Mouse (Mus musculus) gastrocnemius, adult 2 months (tissue): ENCODE measurements around the gene Tmem9b. TPM values are rescaled to one million over a fixed set of nuclear protein-coding genes. Genes with fewer than 3 reads are reported as not detected.
A peak's percentile ranks its signal among the peaks of the same experiment; 100 is the strongest.

ENCODE experiments used
- DNase-seq: peaks from one replicate; pipeline ENCODE4 v3.0.0; 2022
- H3K27ac ChIP-seq: fragments of 200-600 bp; 2 replicates; pipeline ENCODE4 v1.8.1; 2022; ENCODE audit warnings: mild to moderate bottlenecking
- H3K4me3 ChIP-seq: fragments of 200-600 bp; 2 replicates; pipeline ENCODE4 v1.8.1; 2022; ENCODE audit warnings: mild to moderate bottlenecking, moderate library complexity
- CTCF ChIP-seq: fragments of 200-600 bp; IDR thresholded peaks from 2 replicates; pipeline ENCODE4 v1.8.1; 2022; ENCODE audit warnings: antibody characterized with exemption, mild to moderate bottlenecking, moderate library complexity
- intact Hi-C: fragments of 180-260 bp; cut with DNase I; formaldehyde crosslinking; loops from one replicate; pipeline ENCODE4 v1.15.1; 2025
- total RNA-seq, 2 experiments: library from RNA; stranded (reverse); gene quantifications; 2 replicates each; pipeline ENCODE4 v1.2.3; 2021

Tmem9b gene
- total RNA-seq, 2 experiments from 2014 or later, result 28.1 to 30.4 TPM

- no peak overlapping the region for H3K4me3 ChIP-seq
- H3K27ac ChIP-seq, result no peak overlapping the region
- no peak for DNase-seq
- no peak for TF ChIP-seq CTCF
- intact Hi-C loops, result no loop called here
Measured at GRCm38 (mm10) chr7:109768699-109769383, 16.2 kb upstream of the Tmem9b start.

GRCm38 (mm10) chr7:109767575-109768350 is 15.1 kb upstream of the Tmem9b start:
- TF ChIP-seq CTCF, result no peak
- intact Hi-C loops, result no loop called here

DNA sequence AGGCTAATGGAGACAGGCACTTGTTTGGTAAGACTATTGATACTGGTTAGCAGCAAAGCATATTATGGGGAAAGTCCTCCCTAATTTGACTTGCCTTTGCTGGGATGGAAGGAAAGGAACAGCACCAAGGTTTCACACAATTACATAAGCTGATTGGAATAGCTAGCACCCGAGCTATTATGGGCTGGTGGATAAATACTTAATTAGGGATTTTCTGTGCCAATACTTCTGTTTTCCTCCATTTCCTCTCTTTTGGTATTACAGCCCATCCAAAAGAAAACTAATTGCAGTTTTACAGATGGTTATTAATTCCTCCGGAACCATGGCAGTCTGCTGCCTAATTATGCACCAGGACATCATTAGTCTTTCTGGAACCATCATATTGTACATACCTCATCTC is 11.3 kb upstream of the Tmem9b start:
- H3K4me3 ChIP-seq, result no peak overlapping the region
- no peak for DNase-seq
- no peak for TF ChIP-seq CTCF
- intact Hi-C loops, result no loop called here
- H3K27ac ChIP-seq, result no peak overlapping the region

More at GRCm38 (mm10) chr7:109767575-109768350, 15.1 kb upstream of the Tmem9b start:
- no peak overlapping the region for H3K4me3 ChIP-seq
- H3K27ac ChIP-seq, result no peak overlapping the region
- DNase-seq, result no peak

- intact Hi-C loops, result no loop called here
- no peak overlapping the region for H3K27ac ChIP-seq
- H3K4me3 ChIP-seq, result no peak overlapping the region
- no peak for TF ChIP-seq CTCF
- DNase-seq, result no peak
Measured at GRCm38 (mm10) chr7:109756291-109756690, 3.6 kb upstream of the Tmem9b start.

- TF ChIP-seq CTCF, result no peak
Measured at GRCm38 (mm10) chr7:109754034-109754433, 1.4 kb upstream of the Tmem9b start.

DNA sequence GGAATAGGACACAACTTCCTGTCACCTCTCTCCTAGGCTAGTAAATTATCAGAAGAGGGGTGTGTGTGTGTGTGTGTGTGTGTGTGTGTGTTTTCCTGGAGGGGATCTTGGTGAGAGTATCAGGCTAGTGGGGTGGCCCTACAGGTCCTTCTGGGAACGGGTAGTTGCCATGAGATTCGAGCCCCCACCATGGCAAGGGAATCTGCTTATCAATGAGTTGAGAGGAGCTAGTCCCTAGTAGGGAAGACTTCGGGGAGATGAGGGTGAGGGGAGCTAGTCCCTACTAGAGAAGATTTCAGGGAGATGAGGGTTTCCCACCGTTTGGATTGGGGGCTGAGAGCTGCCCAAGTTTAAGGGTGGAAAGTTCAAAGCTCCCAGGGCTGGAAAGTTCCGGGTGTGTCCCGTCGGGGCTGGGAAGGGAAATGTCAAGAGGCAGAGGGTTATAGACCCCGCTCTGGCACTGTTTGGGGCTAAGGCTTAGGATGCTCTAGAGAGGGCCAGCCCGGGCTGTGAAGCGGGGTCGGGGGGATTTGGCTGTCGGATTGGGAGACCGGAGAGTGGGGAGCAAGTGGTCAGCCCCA is 1.2 kb downstream of the Tmem9b start:
- DNase-seq, result no peak
- intact Hi-C loops, result no loop called here
- Histone ChIP-seq H3K27ac (peak overlapping the region; percentile 98), H3K4me3 (peak overlapping the region; percentile 94)
- no peak for TF ChIP-seq CTCF

More at GRCm38 (mm10) chr7:109754034-109754433, 1.4 kb upstream of the Tmem9b start:
- intact Hi-C loops, result no loop called here
- Histone ChIP-seq H3K4me3 (no peak overlapping the region), H3K27ac (no peak overlapping the region)
- no peak for DNase-seq

- DNase-seq, result no peak
- peak; percentile 30; the same call in 1 of the 2 replicates for TF ChIP-seq CTCF
- Histone ChIP-seq H3K27ac (no peak overlapping the region), H3K4me3 (no peak overlapping the region)
- intact Hi-C loops, result no loop called here
Measured at GRCm38 (mm10) chr7:109747747-109748146, 4.9 kb downstream of the Tmem9b start.

GRCm38 (mm10) chr7:109741703-109742102 is 11.0 kb downstream of the Tmem9b start:
- DNase-seq, result no peak
- Histone ChIP-seq H3K4me3 (no peak overlapping the region), H3K27ac (no peak overlapping the region)
- TF ChIP-seq CTCF, result no peak
- intact Hi-C loops, result no loop called here

GRCm38 (mm10) chr7:109741060-109741459 is 11.6 kb downstream of the Tmem9b start:
- intact Hi-C loops, result no loop called here
- no peak for TF ChIP-seq CTCF
- no peak for DNase-seq
- Histone ChIP-seq H3K27ac (no peak overlapping the region), H3K4me3 (no peak overlapping the region)

DNA sequence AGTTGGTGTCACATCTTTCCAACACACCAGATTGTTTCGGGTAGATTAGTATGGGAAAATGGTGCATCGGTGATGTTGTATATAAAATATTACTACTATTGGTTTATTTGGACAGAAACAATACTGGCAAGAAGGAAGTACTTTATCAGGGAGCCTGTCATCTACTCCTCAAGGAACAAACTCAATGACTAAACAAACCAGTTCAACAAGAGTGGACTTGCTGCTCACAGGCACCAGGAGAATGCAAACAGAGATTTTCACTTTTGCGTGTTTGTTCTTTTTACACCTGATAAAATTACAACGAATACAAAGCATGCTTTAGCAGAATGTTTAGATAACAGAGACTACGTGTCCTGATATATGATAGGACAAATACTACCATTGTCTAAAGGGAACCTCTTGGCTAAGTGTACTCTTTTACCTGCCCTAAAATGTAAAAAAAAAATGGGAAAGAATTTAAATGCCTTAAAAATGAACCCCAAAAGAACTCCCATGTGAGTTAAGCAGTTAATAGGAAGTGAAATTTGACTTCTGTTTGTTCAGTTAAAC is 12.8 kb downstream of the Tmem9b start:
- Histone ChIP-seq H3K4me3 (no peak overlapping the region), H3K27ac (no peak overlapping the region)
- no peak for TF ChIP-seq CTCF
- intact Hi-C loops, result no loop called here
- no peak for DNase-seq

- DNase-seq, result no peak
- intact Hi-C loops, result no loop called here
- TF ChIP-seq CTCF, result no peak
- Histone ChIP-seq H3K27ac (no peak overlapping the region), H3K4me3 (no peak overlapping the region)
Measured at GRCm38 (mm10) chr7:109734806-109735205, 17.9 kb downstream of the Tmem9b start.

GRCm38 (mm10) chr7:109731626-109732025 is 21.0 kb downstream of the Tmem9b start, which contains the start of gene Ascl3:
Ascl3 (minus strand) TSS chr7:109731726.
- intact Hi-C loops, result no loop called here
- TF ChIP-seq CTCF, result no peak

GRCm38 (mm10) chr7:109723697-109724096 is 29.0 kb downstream of the Tmem9b start, which contains the start of gene BC051019:
BC051019 (minus strand) TSS chr7:109723850.
- Histone ChIP-seq H3K27ac (no peak within 1 kb of the TSS), H3K4me3 (no peak within 1 kb of the TSS)
- no peak for TF ChIP-seq CTCF
- intact Hi-C loops, result no loop called here
- DNase-seq, result no peak

More at GRCm38 (mm10) chr7:109731626-109732025, 21.0 kb downstream of the Tmem9b start, which contains the start of gene Ascl3:
- no peak within 1 kb of the TSS for H3K4me3 ChIP-seq
- peak within 1 kb of the TSS; percentile 48 for H3K27ac ChIP-seq
- DNase-seq, result no peak
